Mouse (Mus musculus) T-helper 2 cell (primary cell): ENCODE measurements around the gene Sipa1l3.

Experiments
- in situ Hi-C: fragments of 300-600 bp; cut with MboI, MseI; formaldehyde crosslinking; loops from one replicate; pipeline ENCODE4 v1.15.1; 2025; ENCODE audit warnings: high pct_unique_total_duplicates

Gene Sipa1l3

GRCm38 (mm10) chr7:29518421-29519210 is at the start of gene Sipa1l3:
Gene Sipa1l3, minus strand, starts transcription at chr7:29518641.
- in situ Hi-C loops: no loop called here

- in situ Hi-C loops: loop anchor here (25.0 kb wide), 1 partner anchor 1326 kb away; no protein-coding TSS in a partner anchor
Measured at GRCm38 (mm10) chr7:29563006-29563405, 44.6 kb upstream of the Sipa1l3 start.

- in situ Hi-C loops: loop anchor here (25.0 kb wide), 1 partner anchor 1324 kb away; no protein-coding TSS in a partner anchor
Measured at GRCm38 (mm10) chr7:29561046-29561445, 42.6 kb upstream of the Sipa1l3 start.

- in situ Hi-C loops: loop anchor here (25.0 kb wide), 1 partner anchor 1322 kb away; no protein-coding TSS in a partner anchor
Measured at GRCm38 (mm10) chr7:29559290-29559689, 40.8 kb upstream of the Sipa1l3 start.

- in situ Hi-C loops: loop anchor here (25.0 kb wide), 1 partner anchor 1321 kb away; no protein-coding TSS in a partner anchor
Measured at GRCm38 (mm10) chr7:29558744-29559143, 40.3 kb upstream of the Sipa1l3 start.

- in situ Hi-C loops: loop anchor here (25.0 kb wide), 1 partner anchor 1319 kb away; no protein-coding TSS in a partner anchor
Measured at GRCm38 (mm10) chr7:29556283-29556682, 37.8 kb upstream of the Sipa1l3 start.

- in situ Hi-C loops: loop anchor here (25.0 kb wide), 1 partner anchor 1318 kb away; no protein-coding TSS in a partner anchor
Measured at GRCm38 (mm10) chr7:29555521-29555920, 37.1 kb upstream of the Sipa1l3 start.

- in situ Hi-C loops: loop anchor here (25.0 kb wide), 1 partner anchor 1318 kb away; no protein-coding TSS in a partner anchor
Measured at GRCm38 (mm10) chr7:29555051-29555450, 36.6 kb upstream of the Sipa1l3 start.

- in situ Hi-C loops: loop anchor here (25.0 kb wide), 1 partner anchor 1313 kb away; no protein-coding TSS in a partner anchor
Measured at GRCm38 (mm10) chr7:29550691-29551090, 32.2 kb upstream of the Sipa1l3 start.

- in situ Hi-C loops: no loop called here
Measured at GRCm38 (mm10) chr7:29541608-29542007, 23.2 kb upstream of the Sipa1l3 start.

- in situ Hi-C loops: no loop called here
Measured at GRCm38 (mm10) chr7:29541186-29541585, 22.7 kb upstream of the Sipa1l3 start.

- in situ Hi-C loops: no loop called here
Measured at GRCm38 (mm10) chr7:29540631-29541030, 22.2 kb upstream of the Sipa1l3 start.

GRCm38 (mm10) chr7:29523700-29524099 is 5.3 kb upstream of the Sipa1l3 start:
- in situ Hi-C loops: loop anchor here (5.0 kb wide), 1 partner anchor 141 kb away; no protein-coding TSS in a partner anchor

GRCm38 (mm10) chr7:29521841-29522575 is 3.6 kb upstream of the Sipa1l3 start:
- in situ Hi-C loops: loop anchor here (5.0 kb wide), 1 partner anchor 140 kb away; no protein-coding TSS in a partner anchor

GRCm38 (mm10) chr7:29521365-29521764 is 2.9 kb upstream of the Sipa1l3 start:
- in situ Hi-C loops: loop anchor here (5.0 kb wide), 1 partner anchor 139 kb away; no protein-coding TSS in a partner anchor

GRCm38 (mm10) chr7:29520794-29521193 is 2.4 kb upstream of the Sipa1l3 start:
- in situ Hi-C loops: loop anchor here (5.0 kb wide), 1 partner anchor 138 kb away; no protein-coding TSS in a partner anchor

GRCm38 (mm10) chr7:29519211-29519550 is 740 bp upstream of the Sipa1l3 start:
- in situ Hi-C loops: no loop called here

- in situ Hi-C loops: no loop called here
Measured at GRCm38 (mm10) chr7:29518054-29518420, 404 bp downstream of the Sipa1l3 start.

- in situ Hi-C loops: no loop called here
Measured at GRCm38 (mm10) chr7:29517178-29517577, 1.3 kb downstream of the Sipa1l3 start.

GRCm38 (mm10) chr7:29515652-29516051 is 2.8 kb downstream of the Sipa1l3 start:
- in situ Hi-C loops: no loop called here

- in situ Hi-C loops: no loop called here
Measured at GRCm38 (mm10) chr7:29512729-29513128, 5.7 kb downstream of the Sipa1l3 start.
